Mouse (Mus musculus) C2C12 (cell line): ENCODE data around the gene Pgc.

Source experiments
- CTCF ChIP-seq: IDR thresholded peaks from one replicate; pipeline ENCODE4 v1.5.1; 2011; ENCODE audit not compliant: control insufficient read depth, insufficient read depth, insufficient read length
- MAX ChIP-seq: IDR thresholded peaks from one replicate; pipeline ENCODE4 v1.6.1; 2011; ENCODE audit warnings: mild to moderate bottlenecking, control low read depth
- MYOG ChIP-seq: IDR thresholded peaks from one replicate; pipeline ENCODE4 v1.6.1; 2011; ENCODE audit not compliant: control insufficient read depth, insufficient read length; ENCODE audit errors: extremely low read depth
- USF1 ChIP-seq: IDR thresholded peaks from one replicate; pipeline ENCODE4 v1.6.1; 2011; ENCODE audit warnings: low read depth, mild to moderate bottlenecking, control low read depth, moderate library complexity

GRCm38 (mm10) chr17:47704692-47705091 is 21.9 kb upstream of the Pgc start:
- TF ChIP-seq CTCF (no peak), MYOG (no peak), MAX (no peak), USF1 (no peak)
